Mouse (Mus musculus): ENCODE data around the gene Abt1. TPM values are rescaled to one million over a fixed set of nuclear protein-coding genes. Genes with fewer than 3 reads are reported as not detected.
"Not testable (repeated sequence)": the region's sequence is repeated elsewhere in the genome, so short reads cannot be mapped to it uniquely, and the experiment has no call there.

Gene Abt1
- polyA plus RNA-seq, 1 experiment from 2014 or later = 8.8 TPM

DNA sequence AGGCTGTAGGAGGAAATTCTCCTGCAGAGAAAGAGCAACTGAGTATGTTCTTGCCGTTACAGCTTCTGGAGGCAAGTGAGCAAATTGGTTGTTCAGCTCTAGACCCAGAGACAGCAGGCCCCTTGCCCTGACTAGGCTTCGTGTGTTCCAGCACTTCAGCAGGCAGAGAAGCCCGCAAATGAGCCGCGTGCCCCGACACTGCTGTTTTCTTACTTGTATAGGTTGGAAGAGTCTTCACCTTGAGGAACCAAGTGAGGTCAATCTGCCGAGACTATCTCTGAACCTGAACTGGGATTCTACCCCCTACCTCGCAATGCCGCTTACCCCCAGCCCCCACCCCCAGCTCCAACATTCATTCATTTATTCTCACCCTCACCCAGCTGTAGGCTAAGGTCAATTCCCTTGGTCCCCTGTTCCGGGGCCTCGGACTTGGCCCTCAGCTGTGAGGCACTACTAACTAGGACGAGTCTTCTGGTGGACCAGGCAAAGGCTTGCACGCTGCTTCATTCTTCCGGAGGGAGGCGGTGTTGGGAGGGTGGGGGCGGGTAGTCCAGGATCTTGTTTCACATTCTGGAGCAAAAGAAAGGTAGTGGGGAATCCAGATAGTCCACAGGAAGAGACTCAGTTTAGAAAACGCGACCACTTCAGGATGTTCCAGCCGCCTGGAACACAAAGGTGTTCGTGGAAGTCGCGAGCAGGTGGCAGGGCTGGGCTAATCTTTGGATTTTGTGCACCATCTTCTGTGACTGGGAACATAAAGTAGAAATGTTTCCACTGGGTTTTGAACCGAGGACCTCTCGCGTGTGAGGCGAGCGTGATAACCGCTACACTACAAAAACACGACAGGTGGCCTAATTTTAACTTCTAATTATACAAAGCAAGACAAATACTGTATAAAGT, 12.1 kb downstream of the Abt1 start:
- no peaks in the 10 kb centered on the region for H3K36me3 ChIP-seq
- peak; percentile 32; the same call in 1 of the 2 replicates for ATAC-seq (ENCODE audit: low FRiP score, low read depth)
- 3% methylated on average over 29 of the region's 29 CpGs for WGBS

DNA sequence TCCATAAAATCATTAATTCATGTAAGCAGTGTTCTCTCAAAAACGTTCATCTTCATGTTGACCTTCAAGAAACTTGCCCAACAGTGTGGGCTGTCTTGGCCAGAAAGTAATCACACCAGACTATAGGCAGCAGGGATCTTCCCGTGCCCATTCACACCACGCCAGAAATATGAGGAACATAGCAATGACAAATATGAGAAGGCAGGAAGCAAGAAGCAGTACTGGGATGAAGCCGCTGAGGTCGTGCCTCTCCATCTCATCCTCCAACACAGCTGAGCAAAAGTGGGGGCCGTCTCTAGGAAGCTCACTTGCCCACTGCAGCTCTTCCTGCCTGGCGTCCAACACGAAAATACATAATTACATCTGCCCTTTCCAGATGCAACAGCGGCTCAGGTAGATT, 13.0 kb downstream of the Abt1 start:
- WGBS = 73% methylated on average over 9 of the region's 9 CpGs
- Histone ChIP-seq H3K4me1 (replicated peaks) (0 out of 2 replicates have a peak, but pooled peaks cover 11% of the 10 kb centered on the region), H3K27me3 (peaks cover 31% of the 10 kb centered on the region), H3K4me2 (no peak overlapping the region), H3K9ac (no peak overlapping the region), H3K36me3 (no peaks in the 10 kb centered on the region), H3K9me3 (no peaks in the 10 kb centered on the region), H3K27ac (replicated peaks) (no peak overlapping the region), H3K4me3 (no peak overlapping the region)
- no peak for ATAC-seq (ENCODE audit: low FRiP score, low read depth)

More for the DNA sequence above, 12.1 kb downstream of the Abt1 start:
- Histone ChIP-seq H3K4me3 (peak overlapping the region; percentile 46), H3K9me3 (no peaks in the 10 kb centered on the region), H3K27ac (replicated peaks) (no peak overlapping the region), H3K4me2 (peak overlapping the region; percentile 70), H3K4me1 (replicated peaks) (0 out of 2 replicates have a peak, but pooled peaks cover 11% of the 10 kb centered on the region), H3K27me3 (peaks cover 31% of the 10 kb centered on the region), H3K9ac (peak overlapping the region; percentile 41; the same call in 1 of the 2 replicates)

GRCm38 (mm10) chr13:23402626-23403025, 21.0 kb downstream of the Abt1 start:
- Histone ChIP-seq H3K9ac (no peak overlapping the region), H3K9me3 (peaks cover 5% of the 10 kb centered on the region; the same call in 1 of the 2 replicates), H3K4me1 (replicated peaks) (no peaks in the 10 kb centered on the region; the same call in 1 of the 2 replicates), H3K4me2 (peak overlapping the region; percentile 54; the same call in 1 of the 2 replicates), H3K4me3 (no peak overlapping the region), H3K27me3 (peaks cover 26% of the 10 kb centered on the region), H3K27ac (replicated peaks) (no peak overlapping the region), H3K36me3 (no peaks in the 10 kb centered on the region)
- WGBS = 15% methylated on average over 2 of the region's 2 CpGs
- ATAC-seq (ENCODE audit: low FRiP score, low read depth) = no peak

DNA sequence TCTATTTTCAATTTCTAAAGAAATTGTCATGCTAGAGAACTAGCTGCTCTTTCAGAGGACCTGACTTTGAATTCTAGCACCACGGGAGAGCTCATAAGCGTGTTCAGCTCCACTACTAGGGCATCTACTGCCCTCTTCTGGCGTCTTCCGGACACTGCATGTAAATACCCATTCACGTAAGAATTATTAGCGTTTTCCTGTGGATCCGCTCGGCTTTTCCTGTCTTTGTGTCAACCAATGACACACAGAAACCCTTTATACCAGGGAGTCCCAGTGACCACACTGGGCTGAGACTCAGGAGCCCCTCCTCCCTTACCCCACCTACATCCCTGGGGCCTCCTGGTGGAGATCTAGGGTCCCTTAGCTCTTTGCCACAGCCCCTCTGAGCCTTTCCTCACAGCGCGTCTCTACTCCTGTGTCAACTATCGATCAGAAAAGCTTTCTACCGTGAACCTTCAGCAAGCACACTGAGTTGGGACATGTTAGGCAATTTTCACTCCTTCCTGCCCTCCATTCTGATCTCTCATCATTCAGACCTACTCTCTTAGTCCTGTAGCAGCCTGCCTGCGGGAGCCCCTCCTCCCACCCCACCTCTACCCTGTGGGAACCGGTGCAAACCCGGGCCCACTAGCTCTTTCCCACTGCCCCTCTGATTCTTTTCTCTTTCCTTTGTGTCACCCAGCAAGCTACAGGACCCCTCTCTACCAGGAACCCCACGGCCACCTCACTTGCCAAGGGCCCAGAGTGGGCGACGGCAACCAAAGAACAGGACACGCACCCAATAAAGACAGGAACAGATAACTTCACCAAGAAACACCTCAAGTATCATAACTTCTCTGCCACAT, 21.8 kb downstream of the Abt1 start:
- Histone ChIP-seq H3K9ac (peak overlapping the region; percentile 32; the same call in 1 of the 2 replicates), H3K9me3 (peaks cover 5% of the 10 kb centered on the region; the same call in 1 of the 2 replicates), H3K4me3 (peak overlapping the region; percentile 33), H3K27ac (replicated peaks) (no peak overlapping the region), H3K36me3 (no peaks in the 10 kb centered on the region), H3K4me1 (replicated peaks) (no peaks in the 10 kb centered on the region; the same call in 1 of the 2 replicates), H3K4me2 (peak overlapping the region; percentile 54), H3K27me3 (peaks cover 33% of the 10 kb centered on the region)
- WGBS = 2% methylated on average over 19 of the region's 19 CpGs
- ATAC-seq (ENCODE audit: low FRiP score, low read depth) = peak; percentile 51; the same call in 1 of the 2 replicates

- H3K9me3 ChIP-seq = peaks cover 5% of the 10 kb centered on the region; the same call in 1 of the 2 replicates
- H3K9ac ChIP-seq = no peak overlapping the region
- ATAC-seq (ENCODE audit: low FRiP score, low read depth) = no peak
- peak overlapping the region; percentile 33 for H3K4me3 ChIP-seq
- peaks cover 6% of the 10 kb centered on the region for H3K4me1 ChIP-seq (replicated peaks)
- peak overlapping the region; percentile 54 for H3K4me2 ChIP-seq
- no peaks in the 10 kb centered on the region for H3K36me3 ChIP-seq
- peaks cover 40% of the 10 kb centered on the region for H3K27me3 ChIP-seq
- H3K27ac ChIP-seq (replicated peaks) = no peak overlapping the region
- WGBS = 8% methylated on average over 24 of the region's 24 CpGs
Observed at GRCm38 (mm10) chr13:23400771-23401682, 22.6 kb downstream of the Abt1 start.

DNA sequence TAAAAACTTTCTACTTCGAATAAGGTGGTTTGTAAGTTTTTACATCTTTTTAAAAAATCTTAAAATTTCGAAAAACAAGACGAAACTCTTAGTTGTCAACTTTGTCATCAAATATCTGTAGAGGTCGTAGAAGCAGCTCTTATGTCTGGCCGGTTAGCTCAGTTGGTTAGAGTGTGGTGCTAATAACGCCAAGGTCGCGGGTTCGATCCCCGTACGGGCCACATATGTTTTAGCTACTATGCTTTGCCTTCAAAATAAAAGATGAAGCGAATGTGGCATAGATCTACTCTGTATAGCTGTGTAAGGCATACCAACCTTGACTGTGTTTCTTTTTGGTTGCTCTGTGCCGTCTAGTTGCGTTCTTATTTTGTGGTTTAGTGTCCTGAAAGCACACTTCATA, 26.8 kb downstream of the Abt1 start:
- Histone ChIP-seq H3K4me1 (replicated peaks) (peaks cover 13% of the 10 kb centered on the region), H3K27me3 (peaks cover 61% of the 10 kb centered on the region), H3K4me2 (peak overlapping the region; percentile 90; the same call in 1 of the 2 replicates), H3K4me3 (peak overlapping the region; percentile 48; the same call in 1 of the 2 replicates)
- WGBS = 11% methylated on average over 14 of the region's 14 CpGs
- not testable (repeated sequence) for H3K9ac ChIP-seq; H3K9me3 ChIP-seq; H3K27ac ChIP-seq (replicated peaks); ATAC-seq (ENCODE audit: low FRiP score, low read depth); H3K36me3 ChIP-seq

DNA sequence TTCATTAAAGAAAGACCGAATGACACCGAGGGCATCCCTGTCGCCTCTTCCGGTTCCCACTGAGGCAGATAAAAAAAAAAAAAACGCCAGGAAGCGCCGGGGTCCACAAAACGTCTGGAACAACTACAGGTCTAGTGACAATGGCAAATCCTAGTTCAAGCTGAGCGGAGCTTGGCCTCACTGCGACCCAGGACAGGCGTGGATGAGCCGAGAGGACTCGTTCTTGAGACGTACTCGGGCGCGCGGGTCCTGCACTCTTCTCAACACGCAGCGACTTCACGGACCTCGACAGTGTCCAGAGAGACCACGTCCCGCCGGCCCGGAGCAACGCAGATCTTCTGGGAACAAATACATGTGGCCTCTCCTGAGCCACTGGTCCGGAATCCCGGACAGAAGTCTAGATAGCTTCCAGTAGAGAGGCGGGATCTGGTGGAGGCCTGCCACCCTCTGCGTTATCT, 27.4 kb downstream of the Abt1 start:
- H3K36me3 ChIP-seq = no peaks in the 10 kb centered on the region
- H3K4me2 ChIP-seq = peak overlapping the region; percentile 90
- ATAC-seq (ENCODE audit: low FRiP score, low read depth) = no peak
- peaks cover 2% of the 10 kb centered on the region; the same call in 1 of the 2 replicates for H3K9me3 ChIP-seq
- H3K9ac ChIP-seq = 0 out of 2 replicates have a peak overlapping the region, but pooled peaks have one; percentile 29
- under 1% methylated on average over 31 of the region's 31 CpGs for WGBS
- H3K4me3 ChIP-seq = peak overlapping the region; percentile 48
- H3K27me3 ChIP-seq = peaks cover 66% of the 10 kb centered on the region
- H3K27ac ChIP-seq (replicated peaks) = no peak overlapping the region
- peaks cover 13% of the 10 kb centered on the region for H3K4me1 ChIP-seq (replicated peaks)

DNA sequence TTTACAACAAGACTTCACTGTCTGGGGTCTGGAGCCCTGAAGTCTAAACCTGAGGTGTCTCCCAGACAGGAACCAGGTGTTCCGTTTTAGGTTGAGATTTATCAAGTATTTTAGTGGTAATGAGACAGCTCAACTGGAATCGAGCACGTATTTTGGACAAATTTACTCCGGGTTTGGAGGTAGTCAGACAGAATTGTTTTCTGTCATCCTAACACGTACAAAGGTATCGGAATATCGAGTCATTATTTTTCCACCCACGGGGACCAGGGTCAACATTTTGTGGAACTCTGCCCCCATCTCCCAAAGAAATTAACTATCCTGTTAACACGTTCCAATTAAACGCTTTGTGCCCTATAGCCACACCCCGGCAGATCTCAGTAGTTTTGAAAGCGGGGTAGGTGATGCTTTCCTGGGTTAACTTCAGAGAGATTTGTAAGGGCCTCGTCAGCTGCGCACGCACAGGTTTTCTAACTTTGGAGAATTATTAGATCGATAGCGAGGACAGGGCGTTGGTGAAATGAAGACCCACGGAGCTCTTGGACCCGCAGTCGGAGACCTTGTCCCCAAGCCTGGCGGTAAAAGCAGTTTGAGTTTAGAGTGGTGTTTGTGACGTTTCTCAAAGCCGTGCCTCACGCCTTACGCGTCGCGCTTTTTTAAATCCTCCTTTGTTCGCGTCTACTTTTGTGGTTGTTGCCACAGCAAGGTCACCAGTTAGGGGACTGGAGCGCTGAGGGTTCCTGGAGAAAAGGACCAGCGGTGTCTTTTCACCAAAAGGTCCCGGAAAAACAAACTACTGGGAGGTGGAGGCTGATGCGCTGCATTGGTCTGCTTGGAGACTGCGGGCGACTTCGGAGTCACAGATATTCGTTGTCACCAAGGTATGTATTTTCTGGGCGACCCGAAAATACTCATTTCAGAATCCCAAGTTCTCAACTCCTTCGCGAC, 28.1 kb downstream of the Abt1 start:
- Histone ChIP-seq H3K27me3 (peaks cover 66% of the 10 kb centered on the region), H3K4me3 (peak overlapping the region; percentile 48), H3K27ac (replicated peaks) (no peak overlapping the region), H3K9ac (no peak overlapping the region), H3K4me1 (replicated peaks) (peaks cover 13% of the 10 kb centered on the region), H3K36me3 (no peaks in the 10 kb centered on the region), H3K4me2 (peak overlapping the region; percentile 90), H3K9me3 (no peaks in the 10 kb centered on the region)
- ATAC-seq (ENCODE audit: low FRiP score, low read depth) = no peak
- 4% methylated on average over 43 of the region's 43 CpGs for WGBS

DNA sequence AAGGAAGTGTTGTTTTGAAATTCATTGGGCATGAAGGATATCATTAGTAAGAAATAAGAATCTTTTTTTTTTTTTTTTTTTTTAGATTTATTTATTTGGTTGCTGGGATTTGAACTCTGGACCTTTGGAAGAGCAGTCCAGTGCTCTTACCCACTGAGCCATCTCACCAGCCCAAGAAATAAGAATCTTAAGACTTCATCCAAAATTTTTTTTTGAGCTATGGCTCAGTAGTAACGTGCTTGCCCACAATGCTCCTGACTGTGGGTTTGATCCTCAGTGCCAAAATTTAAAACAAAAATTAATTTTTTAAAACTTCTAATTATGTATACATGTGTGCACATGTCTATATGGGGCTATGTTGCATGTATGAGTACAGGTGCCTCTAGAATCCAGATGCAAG, 36.1 kb downstream of the Abt1 start:
- H3K27me3 ChIP-seq = 0 out of 2 replicates have a peak, but pooled peaks cover 5% of the 10 kb centered on the region
- no peak overlapping the region for H3K4me2 ChIP-seq
- no peak for ATAC-seq (ENCODE audit: low FRiP score, low read depth)
- H3K4me1 ChIP-seq (replicated peaks) = no peaks in the 10 kb centered on the region
- 89% methylated on average over 1 of the region's 1 CpGs for WGBS
- no peaks in the 10 kb centered on the region for H3K36me3 ChIP-seq
- no peak overlapping the region for H3K9ac ChIP-seq
- H3K9me3 ChIP-seq = no peaks in the 10 kb centered on the region
- no peak overlapping the region for H3K4me3 ChIP-seq
- no peak overlapping the region for H3K27ac ChIP-seq (replicated peaks)

DNA sequence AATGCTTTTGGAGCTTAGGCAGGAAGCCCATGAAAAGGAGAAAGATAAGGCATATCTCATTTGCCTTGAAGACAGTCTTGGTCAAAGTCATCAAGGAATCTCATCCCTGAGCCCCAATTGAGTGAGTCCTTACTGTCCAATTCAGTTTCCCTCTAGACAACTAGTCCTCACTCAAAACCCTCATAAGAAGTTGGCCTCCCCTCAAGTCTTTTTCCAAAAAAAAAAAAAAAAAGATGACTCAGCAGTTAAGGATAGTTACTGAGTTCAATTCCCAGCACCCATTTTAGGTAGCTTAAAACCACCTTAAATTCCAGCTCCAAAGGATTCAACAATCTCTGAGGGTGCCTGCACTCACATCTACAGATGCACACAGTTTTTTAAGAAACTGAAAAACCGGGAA, 40.5 kb downstream of the Abt1 start:
- Histone ChIP-seq H3K36me3 (no peaks in the 10 kb centered on the region), H3K4me1 (replicated peaks) (no peaks in the 10 kb centered on the region), H3K4me2 (no peak overlapping the region), H3K27me3 (no peaks in the 10 kb centered on the region), H3K9ac (no peak overlapping the region), H3K4me3 (no peak overlapping the region), H3K27ac (replicated peaks) (no peak overlapping the region), H3K9me3 (no peaks in the 10 kb centered on the region)
- 67% methylated on average over 1 of the region's 1 CpGs for WGBS
- no peak for ATAC-seq (ENCODE audit: low FRiP score, low read depth)

Data from hindbrain, embryonic 15.5 days (tissue).